Mouse (Mus musculus) embryonic fibroblast, embryonic 13.5 days (primary cell): ENCODE results near the gene Gm9964. TPM values are rescaled to one million over a fixed set of nuclear protein-coding genes. Genes with fewer than 3 reads are reported as not detected.

Experiments used
- H3K27ac ChIP-seq: 2 replicates; pipeline ENCODE4 v1.5.1; 2012; ENCODE audit warnings: low read length, control low read depth, inconsistent platforms; ENCODE audit not compliant: insufficient read depth
- H3K4me1 ChIP-seq: 2 replicates; pipeline ENCODE4 v1.6.1; 2011; ENCODE audit warnings: low read length; ENCODE audit not compliant: control insufficient read depth, insufficient read depth
- H3K4me3 ChIP-seq: 2 replicates; pipeline ENCODE4 v1.5.1; 2011; ENCODE audit warnings: mild to moderate bottlenecking, control low read depth, low read length; ENCODE audit not compliant: insufficient read depth
- CTCF ChIP-seq: IDR thresholded peaks from 2 replicates; pipeline ENCODE4 v1.5.1; 2011; ENCODE audit warnings: mild to moderate bottlenecking, control low read depth, low read length, moderate library complexity, borderline replicate concordance; ENCODE audit not compliant: insufficient read depth
- POLR2A ChIP-seq: IDR thresholded peaks from 2 replicates; pipeline ENCODE4 v1.6.1; 2011; ENCODE audit warnings: low read depth, mild to moderate bottlenecking, control low read depth, low read length, moderate library complexity
- polyA plus RNA-seq: library from polyadenylated mRNA; stranded (reverse); fragments of >200 nt; gene quantifications from 2 replicates; pipeline ENCODE4 v1.2.4, GENCODE M21; 2011; ENCODE audit warnings: low read depth; ENCODE audit not compliant: missing spikeins, insufficient read length

The Gm9964 gene
- polyA plus RNA-seq, 1 experiment = not detected

DNA sequence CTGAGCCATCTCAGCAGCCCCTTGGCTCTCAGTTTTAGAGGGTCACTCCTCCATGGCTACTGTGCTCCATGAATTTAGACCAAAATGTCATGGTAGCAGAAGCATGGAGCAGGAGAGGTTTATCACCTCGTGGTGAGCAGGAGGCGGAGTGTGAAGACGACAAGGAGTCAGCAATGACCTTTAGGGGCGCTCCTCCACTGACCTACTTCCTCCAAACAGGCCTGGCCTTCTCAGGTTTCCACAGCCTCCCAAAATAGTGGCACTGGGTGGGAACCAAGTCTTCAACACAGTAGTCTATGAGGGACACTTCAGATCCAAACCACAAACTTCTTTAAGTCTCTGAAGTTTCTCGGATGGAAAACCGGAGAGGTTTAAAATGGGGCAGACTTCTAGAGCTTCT is 38.0 kb downstream of the Gm9964 start:
- H3K27ac ChIP-seq = no peak overlapping the region
- TF ChIP-seq CTCF (no peak), POLR2A (no peak)
- H3K4me1 ChIP-seq = no peaks in the 10 kb centered on the region
- H3K4me3 ChIP-seq = no peak overlapping the region

DNA sequence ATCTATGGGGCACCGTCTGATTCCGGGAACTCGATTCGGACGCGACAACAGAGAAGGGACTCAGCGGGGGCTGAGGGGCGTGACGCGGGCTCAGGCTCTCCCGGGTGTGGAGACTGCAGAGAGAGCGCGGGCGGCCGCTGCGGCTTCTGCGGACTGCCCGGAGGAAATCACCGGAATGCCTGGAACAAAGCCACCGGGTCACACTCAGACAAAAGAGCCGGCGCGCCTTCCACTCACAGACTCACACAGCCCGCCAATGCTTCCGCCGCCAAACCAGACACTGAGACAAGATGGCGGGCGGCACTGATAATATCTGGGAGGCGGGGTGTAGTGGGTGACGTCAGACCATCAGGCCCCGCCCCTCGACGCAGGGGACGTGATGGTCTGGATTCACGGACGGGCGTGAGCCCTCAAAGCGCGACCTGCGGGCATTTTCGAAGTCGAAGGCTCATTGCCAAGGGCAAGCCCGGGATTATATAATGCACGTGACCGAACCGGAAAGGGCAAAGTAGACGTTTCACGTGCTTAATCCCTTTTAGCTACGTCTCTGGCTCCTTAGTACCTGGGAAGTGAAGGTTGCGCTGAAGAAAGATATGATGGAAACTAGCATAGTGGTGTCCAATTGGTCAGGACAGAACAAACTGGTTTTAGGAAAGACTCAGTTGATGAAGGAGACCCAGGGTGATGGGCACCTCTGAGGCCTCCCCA is 42.2 kb downstream of the Gm9964 start, which contains the start of gene Wsb1:
Gene Wsb1, minus strand, starts transcription at position 281 of the 708 bp plus-strand sequence.
- Histone ChIP-seq H3K4me3 (peak within 1 kb of the TSS; percentile 94), H3K4me1 (no peaks in the 10 kb centered on the region; the same call in 1 of the 2 replicates), H3K27ac (peak within 1 kb of the TSS; percentile 91)
- peak; percentile 100 for TF ChIP-seq POLR2A
- no peak for TF ChIP-seq CTCF

DNA sequence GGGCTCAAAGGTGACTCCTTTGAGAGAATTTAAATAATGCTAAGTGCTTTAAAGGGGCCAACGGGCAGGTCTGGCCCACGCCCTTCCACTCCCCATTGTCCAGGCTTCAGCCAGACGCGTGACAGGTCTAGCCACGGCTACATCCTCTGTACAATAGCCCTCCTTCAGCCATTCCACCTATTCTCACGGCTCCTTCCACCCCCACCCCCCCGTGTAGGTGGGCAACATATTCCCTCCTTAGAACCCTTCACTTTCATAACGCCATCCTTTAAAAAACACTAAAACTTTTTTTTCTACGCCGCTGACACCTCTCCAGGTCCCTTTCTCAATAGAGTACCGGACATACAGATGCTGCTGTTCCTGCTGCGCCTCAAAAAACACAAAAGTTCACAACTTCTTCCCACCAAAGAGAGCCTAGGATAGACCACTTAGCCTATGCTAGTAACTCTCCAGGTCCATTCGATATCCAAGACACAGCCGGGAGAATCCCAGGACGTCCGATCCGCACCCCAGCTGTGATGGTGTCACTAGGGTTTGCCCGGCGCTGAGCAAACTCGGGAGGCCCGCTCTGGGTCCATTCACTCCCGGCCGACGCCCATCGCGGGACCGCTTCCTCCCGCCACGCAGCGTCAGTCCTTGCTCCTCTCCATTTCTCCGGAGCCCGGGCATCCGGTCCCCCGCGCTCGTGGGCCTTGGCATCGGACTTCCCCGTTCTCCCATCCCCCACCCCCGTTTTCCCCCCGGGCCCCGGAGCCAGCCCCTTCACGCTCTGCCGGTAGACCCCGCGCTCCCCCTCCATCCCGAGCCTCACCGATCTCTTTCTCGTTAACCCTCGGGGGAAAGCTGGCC is 42.9 kb downstream of the Gm9964 start:
- TF ChIP-seq POLR2A = no peak; the same call in 1 of the 2 replicates
- peak overlapping the region; percentile 91 for H3K27ac ChIP-seq
- H3K4me3 ChIP-seq = peak overlapping the region; percentile 94
- no peaks in the 10 kb centered on the region; the same call in 1 of the 2 replicates for H3K4me1 ChIP-seq

DNA sequence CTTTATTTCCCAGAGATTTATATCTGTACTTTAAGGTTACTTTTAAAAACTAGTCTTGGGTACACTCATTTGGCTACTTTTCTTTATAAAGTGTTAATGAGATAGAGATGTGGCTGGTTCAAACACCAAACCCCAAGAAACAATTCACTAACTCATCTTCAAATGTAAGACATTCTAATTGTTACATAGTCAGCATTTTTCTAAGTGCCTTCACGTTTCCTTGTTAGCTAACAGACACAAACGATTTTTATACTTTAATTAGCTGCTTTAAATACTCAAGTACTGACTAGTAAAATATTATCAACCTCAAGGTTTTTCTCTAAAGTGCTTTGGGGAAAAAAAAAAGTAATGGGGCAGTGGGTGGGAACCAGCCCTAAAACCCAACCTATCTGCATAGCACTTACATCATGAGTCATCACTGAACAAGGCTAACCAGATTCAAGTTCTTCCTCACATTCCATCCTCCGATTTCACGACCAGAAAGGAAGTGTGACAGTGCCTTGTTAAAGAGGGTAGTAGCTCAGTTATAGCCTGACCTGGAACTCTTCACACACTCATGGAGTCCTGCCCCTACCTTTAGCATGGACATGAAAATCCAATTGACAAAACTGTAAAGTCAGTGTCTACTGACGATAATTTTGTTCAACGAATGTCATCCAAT is 43.7 kb downstream of the Gm9964 start:
- Histone ChIP-seq H3K4me1 (no peaks in the 10 kb centered on the region; the same call in 1 of the 2 replicates), H3K27ac (peak overlapping the region; percentile 91)
- peak; percentile 93 for TF ChIP-seq POLR2A
- TF ChIP-seq CTCF = no peak

More for the DNA sequence above, 43.7 kb downstream of the Gm9964 start:
- peak overlapping the region; percentile 94 for H3K4me3 ChIP-seq

Other genes starting within 250 kb of the Gm9964 start
- 3.4 and 3.9 TPM in 2 replicates for gene Ksr1, start 150.5 kb downstream of the Gm9964 start, polyA plus RNA-seq
- 227 and 261 TPM in 2 replicates for gene Wsb1, start 42.2 kb downstream of the Gm9964 start, polyA plus RNA-seq
- gene Nf1, start 42.8 kb upstream of the Gm9964 start, polyA plus RNA-seq = 56.3 and 65.2 TPM in 2 replicates
- gene Omg, start 207.2 kb upstream of the Gm9964 start, polyA plus RNA-seq = not detected in 2 replicates
- gene Evi2b, start 226.9 kb upstream of the Gm9964 start, polyA plus RNA-seq = 0.43 and 1.4 TPM in 2 replicates
- not detected in 2 replicates for gene Evi2, start 233.7 kb upstream of the Gm9964 start, polyA plus RNA-seq
- 3.3 and 4.2 TPM in 2 replicates for gene Evi2a, start 233.7 kb upstream of the Gm9964 start, polyA plus RNA-seq